Mouse (Mus musculus) bone marrow macrophage, adult 2 months (primary cell): ENCODE results near the gene Btbd1.

ENCODE experiments used
- CTCF ChIP-seq: IDR thresholded peaks from 2 replicates; pipeline ENCODE4 v1.5.1; 2012; ENCODE audit warnings: low read depth, mild to moderate bottlenecking, low read length, moderate library complexity
- POLR2A ChIP-seq: IDR thresholded peaks from 2 replicates; pipeline ENCODE4 v1.6.1; 2012; ENCODE audit warnings: mild to moderate bottlenecking, low read depth, low read length, borderline replicate concordance

GRCm38 (mm10) chr7:81827806-81828667, 1.2 kb downstream of the Btbd1 start:
- TF ChIP-seq CTCF (no peak), POLR2A (no peak)
